Mouse (Mus musculus) erythroblast, adult 5-6 weeks (primary cell): ENCODE results near the gene Gm3488. TPM values are rescaled to one million over a fixed set of nuclear protein-coding genes. Genes with fewer than 3 reads are reported as not detected.
"Not testable (repeated sequence)": the region's sequence is repeated elsewhere in the genome, so short reads cannot be mapped to it uniquely, and the experiment has no call there.

Experiments used
- ATAC-seq: replicated peaks from 2 replicates; pipeline ENCODE4 v1.8.0; 2016; ENCODE audit warnings: moderate number of reproducible peaks, mild to moderate bottlenecking, moderate TSS enrichment, inconsistent platforms; ENCODE audit not compliant: poor library complexity, low FRiP score, severe bottlenecking
- total RNA-seq, 2 experiments: library from RNA; stranded (forward) in 1 of 2; stranded (reverse) in 1 of 2; fragments of 150-400 nt in 1 of 2; fragments of 200-764, 138-1000 nt in 1 of 2; gene quantifications; 2 replicates each; pipeline versions ENCODE4 v1.2.3 to v1.2.4; 2015 to 2017; ENCODE audit warnings: low replicate concordance in 2 of 2

Gm3488 gene
- total RNA-seq (2015; ENCODE audit: low replicate concordance) (not detected in 2 replicates), total RNA-seq (2017; ENCODE audit: low replicate concordance) (not detected in 2 replicates)

DNA sequence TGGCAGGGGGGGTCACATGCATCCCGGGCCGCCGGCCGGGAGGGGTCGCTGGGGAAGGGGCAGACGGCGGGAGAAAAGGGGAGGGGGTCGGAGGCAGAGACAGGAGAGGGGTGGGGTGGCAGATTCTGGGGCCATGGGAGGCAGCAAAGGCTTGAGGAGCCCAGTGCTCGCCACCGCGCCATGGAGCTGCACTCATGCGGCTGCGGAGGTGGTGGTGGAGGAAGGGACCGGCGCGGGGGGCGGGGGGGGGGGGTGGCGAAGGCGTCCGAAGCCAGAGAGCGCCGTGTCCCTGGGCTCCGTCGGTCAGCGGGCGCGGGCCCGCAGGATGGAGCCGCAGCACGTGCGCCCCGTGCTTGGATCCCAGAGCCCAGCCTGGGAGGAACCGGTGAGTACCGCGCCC is at the start of gene Gm3488:
Gene Gm3488, plus strand, starts transcription at position 301 of the 400 bp plus-strand sequence.
- ATAC-seq = not testable (repeated sequence)

DNA sequence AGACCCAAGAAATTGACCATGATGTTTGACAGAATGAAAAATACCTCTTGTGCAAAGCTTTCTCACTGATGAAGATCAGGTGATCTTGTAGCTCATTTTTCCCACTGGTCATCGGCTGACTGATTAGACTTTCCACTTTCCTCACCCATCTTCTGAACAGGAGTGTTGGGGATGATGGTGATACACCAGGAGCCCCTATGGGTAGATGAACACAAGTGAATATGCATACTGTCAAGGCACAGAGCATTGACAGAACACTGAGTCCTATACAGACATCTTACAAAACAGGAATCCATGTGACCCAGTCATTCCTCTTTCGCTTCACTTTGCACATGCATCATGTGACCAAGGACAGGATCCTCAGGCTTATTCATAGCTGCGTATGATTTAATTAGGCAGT is 46.1 kb upstream of the Gm3488 start, which contains the start of gene Gm3194:
Gene Gm3194, minus strand, starts transcription at position 101 of the 400 bp plus-strand sequence.
- not testable (repeated sequence) for ATAC-seq

DNA sequence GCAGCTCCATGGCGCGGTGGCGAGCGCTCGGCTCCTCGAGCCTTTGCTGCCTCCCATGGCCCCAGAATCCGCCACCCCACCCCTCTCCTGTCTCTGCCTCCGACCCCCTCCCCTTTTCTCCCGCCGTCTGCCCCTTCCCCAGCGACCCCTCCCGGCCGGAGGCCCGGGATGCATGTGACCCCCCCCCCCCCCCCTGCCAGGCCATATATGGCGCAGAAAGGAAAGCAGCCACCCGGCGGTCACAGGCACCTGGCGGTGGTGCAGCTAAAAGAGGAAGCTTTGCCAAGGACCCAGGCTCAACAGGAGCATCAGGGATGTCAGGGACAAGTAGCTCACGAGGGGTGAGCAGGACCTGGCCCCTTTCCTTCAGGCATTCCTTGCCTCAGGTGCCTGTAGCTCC is 41.0 kb upstream of the Gm3488 start:
- not testable (repeated sequence) for ATAC-seq

DNA sequence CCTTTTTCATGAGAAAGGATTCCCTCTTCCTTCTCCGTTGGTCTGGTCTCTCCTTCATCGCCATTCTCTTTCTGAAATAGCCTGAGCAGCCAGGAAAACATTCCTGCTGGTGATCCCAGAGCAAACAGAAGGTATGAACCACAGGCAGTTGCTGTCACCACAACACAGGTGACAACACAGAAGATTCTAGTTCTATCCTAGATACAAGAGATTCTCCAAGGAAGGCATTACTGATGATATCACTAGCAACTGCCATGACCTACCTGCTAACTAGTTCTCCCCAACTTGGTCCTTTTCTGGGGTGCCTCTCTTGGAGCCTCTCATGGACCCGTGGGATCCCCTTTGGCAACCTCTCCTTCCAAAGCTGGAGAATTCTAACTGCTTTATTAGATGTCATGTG is 23.7 kb upstream of the Gm3488 start, which contains the start of gene Gm8246:
Gene Gm8246, minus strand, starts transcription at position 101 of the 400 bp plus-strand sequence.
- not testable (repeated sequence) for ATAC-seq

DNA sequence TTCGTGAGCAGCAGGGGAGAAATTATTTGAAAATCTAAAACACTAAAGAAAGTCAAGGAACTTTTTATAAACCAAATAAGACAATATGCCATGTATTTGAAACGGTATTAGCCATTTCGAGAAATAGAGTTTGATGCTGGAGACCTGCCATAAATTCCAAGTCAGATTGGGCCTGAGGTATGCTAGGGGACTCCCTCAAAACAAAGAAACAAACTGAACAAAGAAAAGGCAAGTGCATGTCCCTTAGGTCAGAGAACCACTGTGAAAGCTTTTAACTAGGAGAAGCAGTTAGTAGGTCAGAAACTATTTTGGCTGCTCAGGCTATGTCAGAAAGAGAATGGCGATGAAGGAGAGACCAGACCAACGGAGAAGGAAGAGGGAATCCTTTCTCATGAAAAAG is 17.6 kb upstream of the Gm3488 start, which contains the start of gene Gm3187:
Gene Gm3187, plus strand, starts transcription at position 301 of the 400 bp plus-strand sequence.
- ATAC-seq = not testable (repeated sequence)

DNA sequence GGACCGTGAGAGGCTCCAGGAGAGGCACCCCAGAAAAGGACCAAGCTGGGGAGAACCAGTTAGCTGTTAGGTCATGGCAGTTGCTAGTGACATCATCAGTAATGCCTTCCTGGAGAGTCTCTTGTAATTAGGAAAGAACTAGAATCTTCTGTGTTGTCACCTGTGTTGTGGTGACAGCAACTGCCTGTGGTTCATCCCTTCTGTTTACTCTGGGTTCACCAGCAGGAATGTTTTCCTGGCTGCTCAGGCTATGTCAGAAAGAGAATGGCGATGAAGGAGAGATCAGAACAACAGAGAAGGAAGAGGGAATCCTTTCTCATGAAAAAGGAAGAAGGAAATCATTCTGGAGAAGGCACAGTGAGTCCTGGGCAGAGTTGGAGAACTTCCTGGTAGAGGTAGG is 36.7 kb downstream of the Gm3488 start, which contains the start of gene Gm3532:
Gene Gm3532, plus strand, starts transcription at position 301 of the 400 bp plus-strand sequence.
- ATAC-seq = not testable (repeated sequence)

Other genes starting within 250 kb of the Gm3488 start
- gene Gm3526, start 241.1 kb upstream of the Gm3488 start, total RNA-seq (2015; ENCODE audit: low replicate concordance) = not detected in 2 replicates
- gene Gm3526, start 241.1 kb upstream of the Gm3488 start, total RNA-seq (2017; ENCODE audit: low replicate concordance) = not detected in 2 replicates
- not detected in 2 replicates for gene Gm3542, start 166.7 kb upstream of the Gm3488 start, total RNA-seq (2015; ENCODE audit: low replicate concordance)
- not detected in 2 replicates for gene Gm3542, start 166.7 kb upstream of the Gm3488 start, total RNA-seq (2017; ENCODE audit: low replicate concordance)
- gene Gm3500, start 112.6 kb upstream of the Gm3488 start, total RNA-seq (2015; ENCODE audit: low replicate concordance) = not detected in 2 replicates
- not detected in 2 replicates for gene Gm3500, start 112.6 kb upstream of the Gm3488 start, total RNA-seq (2017; ENCODE audit: low replicate concordance)
- not detected in 2 replicates for gene Gm3194, start 46.2 kb upstream of the Gm3488 start, total RNA-seq (2015; ENCODE audit: low replicate concordance)
- gene Gm3194, start 46.2 kb upstream of the Gm3488 start, total RNA-seq (2017; ENCODE audit: low replicate concordance) = not detected in 2 replicates
- gene Gm8246, start 23.8 kb upstream of the Gm3488 start, total RNA-seq (2015; ENCODE audit: low replicate concordance) = not detected in 2 replicates
- not detected in 2 replicates for gene Gm8246, start 23.8 kb upstream of the Gm3488 start, total RNA-seq (2017; ENCODE audit: low replicate concordance)
- gene Gm3187, start 17.5 kb upstream of the Gm3488 start, total RNA-seq (2015; ENCODE audit: low replicate concordance) = not detected in 2 replicates
- not detected in 2 replicates for gene Gm3187, start 17.5 kb upstream of the Gm3488 start, total RNA-seq (2017; ENCODE audit: low replicate concordance)
- not detected in 2 replicates for gene Gm3532, start 36.8 kb downstream of the Gm3488 start, total RNA-seq (2015; ENCODE audit: low replicate concordance)
- not detected in 2 replicates for gene Gm3532, start 36.8 kb downstream of the Gm3488 start, total RNA-seq (2017; ENCODE audit: low replicate concordance)
- gene Gm8265, start 131.4 kb downstream of the Gm3488 start, total RNA-seq (2015; ENCODE audit: low replicate concordance) = not detected in 2 replicates
- gene Gm8265, start 131.4 kb downstream of the Gm3488 start, total RNA-seq (2017; ENCODE audit: low replicate concordance) = not detected in 2 replicates
- gene Gm9603, start 185.8 kb downstream of the Gm3488 start, total RNA-seq (2015; ENCODE audit: low replicate concordance) = not detected in 2 replicates
- not detected in 2 replicates for gene Gm9603, start 185.8 kb downstream of the Gm3488 start, total RNA-seq (2017; ENCODE audit: low replicate concordance)
- gene Gm3373, start 239.9 kb downstream of the Gm3488 start, total RNA-seq (2015; ENCODE audit: low replicate concordance) = not detected in 2 replicates
- not detected in 2 replicates for gene Gm3373, start 239.9 kb downstream of the Gm3488 start, total RNA-seq (2017; ENCODE audit: low replicate concordance)